Mouse (Mus musculus) brain, embryonic 18.5 days (tissue): ENCODE data around the gene Ppp1r12b.

Source experiments
- DNase-seq: peaks from one replicate; pipeline ENCODE4 v3.0.0-alpha.2; 2012; ENCODE audit warnings: low read depth, low spot score

Ppp1r12b gene

DNA sequence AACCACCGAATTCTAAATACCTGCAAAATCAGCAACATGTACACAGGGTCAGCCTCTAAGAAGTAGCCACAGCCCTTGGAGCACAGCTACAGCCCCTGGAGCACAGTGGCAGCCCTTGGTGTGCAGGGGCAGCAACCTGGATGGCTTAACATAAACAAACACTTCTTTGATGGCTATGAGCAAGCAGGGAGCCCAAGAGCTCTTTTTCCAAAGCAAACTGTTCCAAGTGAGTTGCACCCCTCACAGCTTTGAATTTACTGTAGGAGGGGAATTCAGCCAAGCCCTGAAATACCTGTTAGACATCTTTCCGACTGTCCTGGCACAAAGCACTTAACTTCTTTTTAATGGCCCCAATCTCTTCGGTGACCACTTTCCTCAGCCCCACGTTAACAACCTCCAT is 14.9 kb downstream of the Ppp1r12b start:
- no peak for DNase-seq

GRCm38 (mm10) chr1:134938233-134938632 is 17.5 kb downstream of the Ppp1r12b start:
- no peak for DNase-seq

DNA sequence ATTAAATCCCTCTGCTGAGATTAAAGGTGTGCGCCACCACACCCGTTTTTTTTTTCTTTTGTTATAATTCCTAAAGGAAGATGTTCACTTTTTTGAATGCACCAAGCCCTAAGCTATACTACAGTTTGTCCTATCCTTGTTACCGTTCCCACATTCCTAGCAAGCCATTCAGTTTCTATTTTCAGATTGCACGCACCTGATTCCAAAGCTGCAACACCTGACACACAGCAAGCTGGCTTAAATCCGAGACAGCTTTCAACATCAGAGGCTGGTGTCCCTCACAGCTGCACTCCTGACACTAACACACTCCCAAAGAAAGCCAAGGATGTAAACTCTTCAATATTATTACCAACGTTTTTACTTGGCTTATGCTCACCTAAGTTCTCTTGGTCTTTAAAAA is 19.4 kb downstream of the Ppp1r12b start:
- DNase-seq, result no peak

DNA sequence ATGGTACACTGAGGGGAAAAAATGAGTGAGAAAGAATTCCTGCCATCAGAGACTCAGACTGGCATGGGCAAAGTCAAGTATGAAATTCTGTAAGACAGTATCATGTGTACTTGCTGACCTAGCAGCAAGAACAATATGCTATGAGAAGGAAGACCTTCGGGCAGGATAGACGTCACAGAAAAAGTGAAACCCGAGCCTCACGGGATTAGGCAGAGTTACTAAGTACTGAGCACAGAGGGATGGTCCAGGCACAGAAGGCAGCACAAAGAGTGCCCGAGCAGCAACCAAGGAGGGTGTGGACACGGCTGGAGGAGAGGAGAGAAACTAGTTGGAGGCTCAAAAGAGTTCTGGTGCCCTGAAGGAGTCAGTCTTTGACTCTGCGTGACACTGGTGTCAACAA is 23.3 kb downstream of the Ppp1r12b start:
- no peak for DNase-seq

GRCm38 (mm10) chr1:134919010-134919409 is 36.7 kb downstream of the Ppp1r12b start:
- no peak for DNase-seq

DNA sequence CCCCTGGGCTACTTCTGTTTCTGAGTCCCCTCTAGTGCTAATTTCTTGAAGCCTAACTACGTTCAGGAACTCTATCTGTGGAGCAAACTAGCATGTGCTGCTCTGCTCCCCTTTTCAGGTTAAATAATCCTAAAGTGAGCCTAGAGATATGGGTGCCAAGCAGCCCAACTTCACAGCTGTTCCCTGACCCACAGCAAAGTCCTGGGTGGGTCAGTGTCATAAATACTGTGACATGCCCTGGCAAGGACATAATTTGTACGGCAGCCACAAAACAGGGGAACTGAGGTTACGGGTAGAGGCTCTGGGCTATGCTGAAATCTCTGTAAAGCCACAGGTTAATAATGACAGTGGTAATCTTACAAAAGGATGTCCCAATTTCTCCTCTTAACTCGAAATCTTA is 40.3 kb downstream of the Ppp1r12b start:
- DNase-seq, result no peak

GRCm38 (mm10) chr1:134913535-134913934 is 42.2 kb downstream of the Ppp1r12b start:
- no peak for DNase-seq

- no peak for DNase-seq
These were observed 43.9 kb downstream of the Ppp1r12b start for GRCm38 (mm10) chr1:134911892-134912291.

GRCm38 (mm10) chr1:134910037-134910436 is 45.7 kb downstream of the Ppp1r12b start:
- DNase-seq, result no peak

- no peak for DNase-seq
These were observed 46.3 kb downstream of the Ppp1r12b start for GRCm38 (mm10) chr1:134909442-134909841.

DNA sequence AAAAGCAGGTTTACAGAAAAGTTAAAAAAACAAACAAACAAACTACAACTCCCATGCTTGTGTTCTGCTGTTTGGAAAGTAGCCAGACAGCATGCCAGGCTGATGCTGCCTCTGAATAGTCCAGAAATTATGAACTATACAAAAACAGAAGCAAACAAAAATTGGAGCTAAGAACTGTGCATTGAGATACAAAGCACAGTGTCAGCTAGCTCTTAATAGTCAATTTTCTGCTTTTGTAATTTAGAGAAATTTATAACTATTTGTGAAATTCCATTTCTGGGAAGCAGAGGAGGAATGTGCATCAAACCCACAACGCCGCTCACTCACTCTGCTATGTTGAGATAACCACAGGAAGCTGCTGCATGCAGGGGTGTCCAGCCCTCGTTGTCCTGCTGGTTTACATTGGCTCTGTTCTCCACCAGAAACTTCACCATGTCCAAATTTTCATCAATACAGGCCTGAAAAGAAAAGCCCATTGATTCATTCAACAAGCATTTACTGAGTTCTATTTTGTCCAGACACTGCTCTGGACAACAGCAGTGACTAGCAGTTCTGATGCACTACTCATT is 53.6 kb downstream of the Ppp1r12b start:
- DNase-seq, result no peak

DNA sequence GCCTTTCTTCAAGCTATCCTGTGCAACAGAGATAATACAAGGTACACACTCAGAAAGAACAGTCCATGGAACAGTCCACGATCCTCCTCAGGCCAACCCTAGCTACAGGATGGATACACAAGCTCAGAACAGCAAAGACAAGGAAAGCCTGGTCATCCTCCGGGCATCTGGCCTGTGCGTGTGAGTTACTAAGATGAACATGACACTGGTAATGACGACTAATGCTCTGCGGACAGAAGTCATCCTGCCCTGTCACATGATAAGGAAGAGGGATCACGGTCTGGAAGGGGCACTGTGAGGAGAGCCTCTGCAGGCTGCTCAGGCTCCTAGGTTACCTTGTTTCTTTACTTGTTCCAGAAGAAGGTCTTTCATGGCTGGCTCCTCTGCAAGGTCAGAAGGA is 59.7 kb downstream of the Ppp1r12b start:
- DNase-seq, result no peak

DNA sequence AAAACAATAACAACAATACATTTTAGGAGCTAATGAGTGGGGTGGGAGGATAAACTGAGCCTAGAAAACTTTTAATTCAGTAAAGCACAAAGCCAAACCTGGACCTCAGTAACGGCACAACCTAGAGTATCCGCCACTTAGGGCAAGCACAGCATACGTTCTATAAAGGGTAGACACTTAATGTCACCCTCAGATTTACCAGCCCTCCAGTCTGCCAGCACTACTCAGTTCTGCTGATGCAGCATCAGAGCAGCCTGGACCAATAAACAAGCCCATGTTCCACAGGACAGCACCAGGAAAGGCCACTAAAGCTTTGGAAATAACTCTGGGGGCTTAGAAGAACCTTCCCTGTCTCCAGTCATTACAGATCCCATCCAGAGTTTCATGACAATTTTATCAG is 60.9 kb downstream of the Ppp1r12b start:
- DNase-seq, result no peak

DNA sequence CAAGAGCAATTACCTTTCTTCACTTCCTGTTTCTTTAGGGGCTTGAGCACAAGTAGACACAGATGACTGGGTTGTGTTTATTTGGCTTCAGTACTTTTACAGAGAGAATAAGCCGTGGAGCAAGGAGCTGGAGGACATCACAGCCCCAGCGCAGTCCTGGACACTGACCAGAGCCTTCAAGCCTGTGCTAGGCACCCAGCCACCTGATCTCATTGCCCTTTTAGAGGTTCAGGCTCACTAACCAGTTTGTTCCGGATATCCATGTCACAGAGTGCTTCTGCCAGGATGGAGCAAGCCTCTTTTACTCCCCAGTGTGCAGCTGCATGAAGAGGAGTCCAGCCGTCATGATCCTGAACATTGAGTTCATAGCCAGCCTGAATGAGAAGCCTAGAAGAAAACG is 63.8 kb downstream of the Ppp1r12b start:
- no peak for DNase-seq

DNA sequence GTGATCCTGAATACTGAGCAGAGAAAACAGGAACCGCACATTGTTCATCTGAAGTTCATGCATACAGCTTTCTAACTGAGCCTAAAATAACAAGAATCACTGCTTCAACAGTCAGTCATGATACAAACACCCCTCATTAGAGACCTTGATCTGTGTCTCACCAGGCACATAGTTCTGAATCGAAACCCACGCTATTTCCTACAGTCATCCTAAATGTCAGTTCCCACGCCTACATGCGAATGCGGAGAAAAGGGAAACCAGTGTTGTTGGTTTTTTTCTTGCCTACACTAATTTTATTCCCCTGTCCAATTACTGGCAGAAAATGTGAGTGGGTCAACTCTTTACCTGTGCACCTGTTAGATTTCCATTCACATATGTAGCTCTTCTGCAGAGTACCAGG is 66.1 kb downstream of the Ppp1r12b start:
- DNase-seq, result no peak

DNA sequence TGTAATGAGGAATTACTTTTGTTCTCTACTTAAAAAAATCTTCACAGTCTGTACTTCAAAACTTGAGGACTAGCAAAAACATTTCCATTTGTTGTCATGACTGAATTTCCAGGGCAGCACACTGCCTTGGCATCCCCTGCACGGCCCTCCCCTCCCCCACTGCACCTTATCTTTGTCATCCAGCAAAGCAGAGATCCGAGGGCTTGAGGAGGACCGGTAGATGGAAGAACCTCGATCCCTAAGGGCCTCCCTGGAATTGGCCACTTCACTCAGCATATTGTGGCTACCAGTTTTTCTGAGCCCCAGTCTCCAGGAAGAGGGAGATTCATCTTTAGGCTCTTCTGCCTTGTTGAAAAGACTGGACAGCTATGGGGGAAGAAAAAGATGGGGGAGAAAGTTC is 79.9 kb downstream of the Ppp1r12b start:
- DNase-seq, result no peak

DNA sequence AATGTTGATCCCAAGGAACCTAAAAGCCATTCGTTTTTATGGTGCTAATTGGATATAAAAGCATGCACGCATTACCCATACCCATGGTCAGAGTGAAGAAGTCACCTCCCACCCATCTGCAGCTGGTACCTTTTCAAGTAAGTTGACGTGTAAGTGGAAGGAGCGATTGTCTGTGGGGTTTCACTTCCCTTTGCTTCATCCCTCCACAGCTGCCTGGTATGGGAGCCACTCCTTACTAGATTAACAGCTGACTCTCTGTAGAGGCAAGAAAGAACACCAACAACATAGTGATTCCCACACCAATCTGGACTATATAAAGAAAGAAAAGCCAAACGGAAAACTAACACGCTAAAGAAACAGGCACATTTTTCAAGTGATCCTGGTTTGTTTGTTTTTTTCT is 83.1 kb downstream of the Ppp1r12b start:
- no peak for DNase-seq

GRCm38 (mm10) chr1:134866426-134866825 is 89.3 kb downstream of the Ppp1r12b start:
- DNase-seq, result no peak

- DNase-seq, result no peak
These were observed 90.2 kb downstream of the Ppp1r12b start for GRCm38 (mm10) chr1:134865552-134865951.

DNA sequence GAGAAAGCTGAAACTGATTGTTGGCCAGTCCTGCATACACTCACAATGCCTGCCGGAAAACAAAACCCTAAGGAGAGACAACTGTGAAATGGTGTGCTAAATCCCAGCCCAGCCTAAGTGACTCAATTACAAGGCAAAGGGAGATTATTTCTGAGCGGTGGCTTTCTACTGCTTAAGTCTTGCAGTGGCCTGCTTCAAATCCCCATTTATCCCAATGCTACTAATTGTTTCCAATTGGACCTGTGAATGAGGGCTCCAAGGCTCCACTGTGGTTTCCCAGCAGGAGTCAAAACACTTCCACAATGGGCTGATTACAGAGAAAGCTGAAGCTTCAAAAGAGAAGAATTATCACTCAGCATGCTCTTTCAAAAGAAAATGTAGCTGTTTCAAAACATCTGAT is 95.2 kb downstream of the Ppp1r12b start:
- DNase-seq, result no peak

GRCm38 (mm10) chr1:134858344-134859053 is 97.2 kb downstream of the Ppp1r12b start:
- DNase-seq, result no peak

DNA sequence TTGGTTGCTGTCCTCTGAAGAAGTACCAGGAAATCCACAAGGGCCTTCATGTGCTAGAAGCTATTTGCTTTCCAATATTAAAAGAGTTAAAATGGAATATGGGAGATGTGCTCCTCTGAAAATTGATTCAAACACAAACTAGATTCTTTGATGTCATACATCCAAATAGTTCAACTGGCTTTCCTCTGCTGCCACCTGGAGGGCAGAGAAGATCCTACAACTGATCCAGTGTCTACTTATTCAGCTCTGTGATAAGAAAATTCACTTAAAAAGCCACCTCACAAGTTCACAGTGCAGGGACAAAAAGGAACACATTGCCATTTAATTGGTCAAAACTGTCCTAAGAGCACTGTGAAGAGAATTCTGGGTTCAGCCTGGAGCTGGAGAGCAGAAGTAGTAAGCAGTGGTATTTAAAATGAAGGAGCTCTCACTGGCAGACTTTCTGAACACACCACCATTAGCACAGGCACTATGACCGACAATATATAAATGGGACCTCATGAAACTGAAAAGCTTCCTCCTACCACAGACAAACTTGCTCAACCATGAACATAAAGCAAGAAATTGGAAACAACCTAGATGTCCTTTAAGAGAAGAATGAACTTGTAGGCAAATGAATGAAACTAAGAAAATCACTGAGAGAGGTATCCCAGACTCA is 101.3 kb downstream of the Ppp1r12b start:
- peak; percentile 52 for DNase-seq

DNA sequence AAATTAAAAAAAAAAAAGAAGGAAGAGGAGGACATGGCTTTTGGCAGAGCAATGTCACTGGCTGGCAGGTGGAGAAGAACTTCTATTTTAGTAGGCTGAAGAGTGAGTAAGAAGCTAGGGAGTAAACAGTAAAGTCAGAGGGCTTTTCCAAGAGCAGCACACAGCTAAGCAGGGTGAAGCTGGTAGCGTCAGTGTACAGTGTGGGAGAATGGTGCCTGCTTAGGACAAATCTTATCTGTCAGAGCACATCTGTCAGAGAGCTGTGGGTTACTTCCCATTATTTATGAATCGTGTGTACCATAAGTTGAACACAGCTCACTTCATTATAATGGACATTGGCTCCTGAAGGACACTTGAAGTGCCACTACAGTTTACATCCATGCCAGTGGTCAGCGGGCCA is 102.9 kb downstream of the Ppp1r12b start:
- DNase-seq, result no peak
